In the genomic region with DNA sequence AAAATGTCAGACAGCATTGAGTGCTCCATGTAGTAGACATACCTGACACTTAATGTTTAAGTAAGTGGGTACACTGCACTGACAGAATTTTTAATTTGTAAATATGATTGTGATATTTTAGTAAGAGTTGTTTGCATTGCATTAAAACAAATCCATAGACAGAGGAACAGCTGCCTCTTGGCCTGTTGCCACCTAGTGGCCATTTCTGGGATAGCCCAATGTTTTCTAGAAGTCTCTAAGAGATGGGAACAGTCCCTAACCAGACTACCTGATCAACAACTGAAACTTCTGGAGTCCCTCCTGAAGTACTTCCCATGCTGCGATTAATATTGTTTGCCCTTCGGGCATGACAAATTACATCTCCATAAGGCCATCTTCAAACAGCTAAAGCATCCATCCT, we compare ENCODE assay signal across 9 mouse cellular contexts.
DNase-seq lines count a peak whose midpoint lies in the region; ATAC-seq and TF ChIP-seq lines count a peak whose summit lies in the region.
"Had no signal": no experiment of that assay in that cellular context is flagged by ENCODE, and none has a peak within 500 bp of the region (broad histone marks: within the 10 kb centered on the region; RNA-seq: fewer than 3 reads in every experiment).

No protein-coding gene starts in this region.

- H3K9me3 ChIP-seq in midbrain, embryonic 10.5 days (replicated peaks) = no peaks in the 10 kb centered on the region
- H3K9me3 ChIP-seq in midbrain, embryonic 13.5 days = no peaks in the 10 kb centered on the region
- H3K9me3 ChIP-seq in hindbrain, postnatal 0 days (ENCODE audit: low read length) = no peaks in the 10 kb centered on the region
- H3K9me3 ChIP-seq: limb, embryonic 12.5 days had no signal

- 0 out of 2 replicates have a peak, but pooled peaks cover 3% of the 10 kb centered on the region for H3K4me1 ChIP-seq in midbrain, embryonic 10.5 days
- H3K4me1 ChIP-seq in midbrain, embryonic 13.5 days (replicated peaks) = no peaks in the 10 kb centered on the region
- H3K4me1 ChIP-seq in hindbrain, postnatal 0 days (ENCODE audit: insufficient read depth, low read length) = no peaks in the 10 kb centered on the region
- H3K4me1 ChIP-seq: limb, embryonic 12.5 days had no signal

- no peak; the same call in 1 of the 2 replicates for ATAC-seq in midbrain, embryonic 13.5 days
- ATAC-seq in hindbrain, postnatal 0 days = no peak

- no peaks in the 10 kb centered on the region for H3K36me3 ChIP-seq in midbrain, embryonic 10.5 days
- no peaks in the 10 kb centered on the region for H3K36me3 ChIP-seq in midbrain, embryonic 13.5 days
- no peaks in the 10 kb centered on the region for H3K36me3 ChIP-seq in hindbrain, postnatal 0 days (ENCODE audit: insufficient read depth, low read length)
- H3K36me3 ChIP-seq: limb, embryonic 12.5 days had no signal

- no peak overlapping the region for H3K27ac ChIP-seq in midbrain, embryonic 10.5 days (replicated peaks)
- no peak overlapping the region for H3K27ac ChIP-seq in midbrain, embryonic 13.5 days
- H3K27ac ChIP-seq in hindbrain, postnatal 0 days = no peak overlapping the region
- H3K27ac ChIP-seq: limb, embryonic 12.5 days had no signal

- peak; percentile 44 for DNase-seq in midbrain, embryonic 10.5 days (ENCODE audit: low spot score)
- peak; percentile 37 for DNase-seq in adrenal gland, adult 8-10 months
- DNase-seq in embryo, embryonic 11.5 days (ENCODE audit: low read depth, low spot score) = peak; percentile 56
- peak; percentile 92 for DNase-seq in hindbrain, postnatal 0 days (ENCODE audit: low spot score)
- DNase-seq in left cerebral cortex, postnatal 36 days (ENCODE audit: low spot score in 2 of 2) = peak; percentile 31 to 61
- peak; percentile 56 for DNase-seq in retina, adult 2 months (ENCODE audit: low read depth, low spot score)
- DNase-seq in thymus, postnatal 36 days = peak; percentile 48 to 63

- no peak overlapping the region for H3K9ac ChIP-seq in midbrain, embryonic 13.5 days (replicated peaks)
- H3K9ac ChIP-seq in hindbrain, postnatal 0 days (replicated peaks; ENCODE audit: low read length) = no peak overlapping the region
- H3K9ac ChIP-seq: limb, embryonic 12.5 days had no signal

- WGBS in midbrain, embryonic 10.5 days = 59% methylated on average over 2 of the region's 2 CpGs
- 55% methylated on average over 2 of the region's 2 CpGs for WGBS in midbrain, embryonic 13.5 days
- 54% methylated on average over 2 of the region's 2 CpGs for WGBS in hindbrain, postnatal 0 days

- H3K4me3 ChIP-seq in midbrain, embryonic 10.5 days = no peak overlapping the region
- H3K4me3 ChIP-seq in midbrain, embryonic 13.5 days (replicated peaks) = no peak overlapping the region
- H3K4me3 ChIP-seq in hindbrain, postnatal 0 days (ENCODE audit: low read length) = no peak overlapping the region
- H3K4me3 ChIP-seq: limb, embryonic 12.5 days had no signal

- H3K4me2 ChIP-seq in midbrain, embryonic 13.5 days (replicated peaks) = no peak overlapping the region
- no peak overlapping the region for H3K4me2 ChIP-seq in hindbrain, postnatal 0 days (ENCODE audit: low read depth, low read length)
- H3K4me2 ChIP-seq: limb, embryonic 12.5 days had no signal

- no peaks in the 10 kb centered on the region for H3K27me3 ChIP-seq in midbrain, embryonic 10.5 days (ENCODE audit: low read depth, poor library complexity, severe bottlenecking)
- H3K27me3 ChIP-seq in midbrain, embryonic 13.5 days = no peaks in the 10 kb centered on the region
- H3K27me3 ChIP-seq in hindbrain, postnatal 0 days (ENCODE audit: insufficient read depth, low read length) = no peaks in the 10 kb centered on the region
- H3K27me3 ChIP-seq: limb, embryonic 12.5 days had no signal

- intact Hi-C loops in left cerebral cortex, postnatal 36 days (cut with DNase I) = loop anchor here (2.0 kb wide), 2 partner anchors 325 to 383 kb away; no protein-coding TSS in a partner anchor

- TF ChIP-seq CTCF in hindbrain, postnatal 0 days (IDR thresholded peaks at IDR 0.05; ENCODE audit: low read depth) = peak; percentile 89

Comparison
In these comparisons a context has a peak if more than half of its experiments do, and no peak if none do; other contexts are left out.
1. DNase-seq: peak in every context shown above with its lines; median percentile 92 in hindbrain, postnatal 0 days; 56 in embryo, embryonic 11.5 days; 56 in retina, adult 2 months; 56 in thymus, postnatal 36 days; 46 in left cerebral cortex, postnatal 36 days; 44 in midbrain, embryonic 10.5 days; 37 in adrenal gland, adult 8-10 months.